ENCODE assay signal across 12 mouse cellular contexts in the genomic region with DNA sequence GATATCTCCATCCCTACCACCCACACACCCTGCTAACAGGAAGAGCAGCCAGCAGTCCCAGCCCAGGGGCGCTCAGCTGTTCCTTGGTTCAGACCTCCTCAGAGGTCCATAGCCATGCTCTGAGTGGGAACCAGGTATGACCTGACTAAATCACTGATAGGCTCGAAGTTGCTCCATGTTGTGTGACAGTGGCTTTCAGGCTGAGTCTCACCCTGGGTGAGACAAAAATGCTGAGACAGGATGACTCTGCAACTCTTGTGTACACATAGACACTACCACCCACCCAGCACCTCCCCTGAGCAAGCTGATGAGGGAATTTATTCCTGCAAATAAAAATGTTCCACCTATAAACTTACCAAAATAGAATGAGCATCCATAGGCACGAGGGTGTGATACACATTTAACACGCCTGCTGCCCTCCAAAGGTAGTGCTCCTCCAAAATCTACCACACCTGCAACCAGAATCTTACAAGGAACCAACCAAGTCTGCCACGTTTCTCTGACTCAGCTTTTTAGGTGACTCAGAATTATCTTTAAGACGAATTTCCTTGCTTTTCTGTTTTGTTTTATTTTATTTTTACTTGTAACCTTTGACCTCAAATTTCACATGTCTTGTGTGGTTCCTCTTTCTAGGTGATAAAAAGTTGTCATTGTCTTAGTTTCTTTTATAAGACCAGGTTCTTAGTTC. TPM values are rescaled to one million over a fixed set of nuclear protein-coding genes. Genes with fewer than 3 reads are reported as not detected.
DNase-seq lines count a peak whose midpoint lies in the region; ATAC-seq and TF ChIP-seq lines count a peak whose summit lies in the region.
"Had no signal": no experiment of that assay in that cellular context is flagged by ENCODE, and none has a peak within 500 bp of the region (broad histone marks: within the 10 kb centered on the region; RNA-seq: fewer than 3 reads in every experiment).

No protein-coding gene starts in this region.

- WGBS in liver, embryonic 14.5 days (ENCODE audit: insufficient replicate concordance), result 39% methylated on average over 6 of the region's 6 CpGs
- WGBS in heart, adult 2 months, result 69% methylated on average over 6 of the region's 6 CpGs

- intact Hi-C loops in heart, postnatal 14 days (cut with DNase I), result no loop called here
- intact Hi-C loops in heart, adult 2 months (cut with DNase I), result no loop called here

- H3K4me3 ChIP-seq in liver, embryonic 14.5 days (ENCODE audit: insufficient read depth in 1 of 2, low read depth in 2 of 2, low read length in 2 of 2), result no peak overlapping the region
- no peak overlapping the region for H3K4me3 ChIP-seq in heart, adult 2 months

- peak overlapping the region; percentile 90 for H3K27ac ChIP-seq in liver, embryonic 14.5 days
- no peak overlapping the region for H3K27ac ChIP-seq in heart, adult 2 months

- no peaks in the 10 kb centered on the region for H3K36me3 ChIP-seq in liver, embryonic 14.5 days (replicated peaks; ENCODE audit: control insufficient read depth, insufficient read depth, low read depth)
- H3K36me3 ChIP-seq in heart, adult 2 months (ENCODE audit: control insufficient read depth, insufficient read depth, low read length), result no peaks in the 10 kb centered on the region

- no peaks in the 10 kb centered on the region for H3K79me2 ChIP-seq in heart, adult 2 months (replicated peaks; ENCODE audit: control insufficient read depth, insufficient read depth, low read length)

- peak; percentile 99 for ATAC-seq in liver, embryonic 14.5 days (ENCODE audit: insufficient read depth)

- no peaks in the 10 kb centered on the region for H3K27me3 ChIP-seq in liver, embryonic 14.5 days (ENCODE audit: control insufficient read depth, insufficient read depth, low read length)
- H3K27me3 ChIP-seq in heart, adult 2 months (ENCODE audit: control insufficient read depth, insufficient read depth, low read length), result no peaks in the 10 kb centered on the region

- H3K9me3 ChIP-seq in liver, embryonic 14.5 days (ENCODE audit: control insufficient read depth, low read length), result no peaks in the 10 kb centered on the region

- peak; percentile 53 for TF ChIP-seq EP300 in liver, embryonic 14.5 days (IDR thresholded peaks at IDR 0.05; ENCODE audit: low read depth)
- no peak for TF ChIP-seq EP300 in heart, adult 2 months (IDR thresholded peaks at IDR 0.05; ENCODE audit: insufficient read depth, low read depth, low read length)

- no peak for TF ChIP-seq CTCF in liver, embryonic 14.5 days (IDR thresholded peaks at IDR 0.05; ENCODE audit: low read depth)
- TF ChIP-seq CTCF in heart, adult 2 months (IDR thresholded peaks at IDR 0.05), result no peak

- no peak for TF ChIP-seq POLR2A in heart, adult 2 months (IDR thresholded peaks at IDR 0.05; ENCODE audit: insufficient read depth, low read depth, low read length)

- H3K9ac ChIP-seq in liver, embryonic 14.5 days (replicated peaks), result peak overlapping the region; percentile 40
- no peak overlapping the region for H3K9ac ChIP-seq in heart, adult 2 months (ENCODE audit: low read depth, low read length)

- peak; percentile 58 for DNase-seq in heart, adult 11 months
- DNase-seq in heart, postnatal 14 days, result no peak
- peak; percentile 38 to 44 for DNase-seq in right cerebral cortex, adult 2 months (ENCODE audit: low spot score in 2 of 2)
- no peak for DNase-seq in right cerebral cortex, postnatal 4 days
- DNase-seq in liver, embryonic 14.5 days (ENCODE audit: low read depth in 3 of 3, low spot score in 3 of 3), result peak; percentile 78 to 81 (median 80)
- peak; percentile 50 for DNase-seq in yolk sac, embryonic 10.5 days (ENCODE audit: low spot score)
- DNase-seq in layer of hippocampus, postnatal 14 days (ENCODE audit: low spot score in 2 of 2), result no peak
- no peak for DNase-seq in heart, adult 2 months
- DNase-seq: adrenal gland, postnatal 10 days; cerebellum, postnatal 36 days; lung, postnatal 14 days had no signal

- H3K4me1 ChIP-seq in liver, embryonic 14.5 days (replicated peaks; ENCODE audit: control insufficient read depth in 2 of 2, insufficient read depth in 2 of 2, low read length in 1 of 2), result peaks cover 24 to 37% of the 10 kb centered on the region in 2 experiments
- no peaks in the 10 kb centered on the region for H3K4me1 ChIP-seq in heart, adult 2 months (ENCODE audit: control insufficient read depth, insufficient read depth, low read length)

- peak overlapping the region; percentile 44 for H3K4me2 ChIP-seq in liver, embryonic 14.5 days (ENCODE audit: low read depth)

RNA-seq across cellular contexts. Expression of gene Cldn10, which starts 37.1 kb away (rescaled TPM):
- under 1 TPM; 0.29 to 0.41 TPM for total RNA-seq in heart, postnatal 14 days (2021)
- polyA plus RNA-seq in liver, embryonic 14.5 days (2012; rRNA removed), result 0.05 and 0.06 TPM in 2 replicates
- 0.45 and 0.51 TPM in 2 replicates for polyA plus RNA-seq in liver, embryonic 14.5 days (2014; fragmentation: Nextera tagmentation; extraction: Ambion mirVana)
- total RNA-seq in layer of hippocampus, postnatal 14 days (2021), result 10 to 100 TPM; 26.4 to 26.6 TPM
- under 1 TPM in 1 of 2 experiments, not detected in 1; 0.09 TPM for total RNA-seq in heart, adult 2 months (2021)
- polyA plus RNA-seq in heart, adult 2 months (2012; rRNA removed), result 0.20 and 0.72 TPM in 2 replicates
- total RNA-seq: gastrocnemius, adult 18-20 months had no signal

RNA-seq across cellular contexts. Expression of gene Abcc4, which starts 44.6 kb away (rescaled TPM):
- 1 to 10 TPM; 9.6 to 9.9 TPM for total RNA-seq in heart, postnatal 14 days (2021)
- polyA plus RNA-seq in liver, embryonic 14.5 days (2012; rRNA removed), result 1.0 and 1.4 TPM in 2 replicates
- polyA plus RNA-seq in liver, embryonic 14.5 days (2014; fragmentation: Nextera tagmentation; extraction: Ambion mirVana), result 1.9 and 2.3 TPM in 2 replicates
- 10 to 100 TPM in 1 of 2 experiments, 1 to 10 TPM in 1; 8.8 to 10.3 TPM for total RNA-seq in layer of hippocampus, postnatal 14 days (2021)
- total RNA-seq in heart, adult 2 months (2021), result 1 to 10 TPM; 9.1 to 9.8 TPM
- polyA plus RNA-seq in heart, adult 2 months (2012; rRNA removed), result 5.7 and 7.4 TPM in 2 replicates

Comparison
In these comparisons a context has a peak if more than half of its experiments do, and no peak if none do; other contexts are left out.
1. DNase-seq: peak in heart, adult 11 months (single experiment), right cerebral cortex, adult 2 months (2 of 2), liver, embryonic 14.5 days (3 of 3) and yolk sac, embryonic 10.5 days (single experiment); none in heart, postnatal 14 days (0 of 2), right cerebral cortex, postnatal 4 days (single experiment), layer of hippocampus, postnatal 14 days (0 of 2) and heart, adult 2 months (0 of 2).
2. RNA of gene Cldn10, which starts 37.1 kb away (total RNA-seq): 26.4 to 26.6 TPM in layer of hippocampus, postnatal 14 days; 0.29 to 0.41 TPM in heart, postnatal 14 days and 0.09 TPM in heart, adult 2 months; every median in the first group is over 10 times any median in the second.